Mouse (Mus musculus) adipocyte (in vitro differentiated cells): ENCODE results near the gene Usp26.

Experiments used
- DNase-seq: peaks from one replicate; pipeline ENCODE4 v3.0.0-alpha.2; 2016; ENCODE audit warnings: low spot score

Gene Usp26

GRCm38 (mm10) chrX:51801133-51801532 lies at the start of gene Usp26:
Gene Usp26, minus strand, starts transcription at chrX:51801233.
- DNase-seq = no peak

GRCm38 (mm10) chrX:51814466-51815247 lies 13.6 kb upstream of the Usp26 start:
- DNase-seq = no peak

- peak; percentile 45 for DNase-seq
Measured at GRCm38 (mm10) chrX:51767457-51767856, 33.6 kb downstream of the Usp26 start.

DNA sequence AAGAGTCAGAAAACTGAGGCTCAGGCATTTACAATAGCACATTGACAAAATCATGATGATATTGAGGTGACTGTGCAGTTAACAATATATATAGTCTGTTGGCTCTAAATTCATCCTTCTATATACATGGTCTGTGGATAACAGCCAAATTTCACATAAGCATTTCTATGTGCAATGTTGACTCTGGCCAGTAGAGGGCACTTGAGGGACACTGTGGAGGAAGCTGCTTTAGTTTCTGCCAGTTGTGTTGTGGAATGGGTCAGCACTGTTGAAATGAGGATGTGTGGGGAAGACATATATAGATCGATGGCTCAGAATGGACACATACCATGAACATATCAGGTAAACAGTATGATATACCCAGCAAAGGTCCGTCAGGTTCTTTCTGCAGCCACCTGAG lies 64.6 kb downstream of the Usp26 start:
- DNase-seq = peak; percentile 71

DNA sequence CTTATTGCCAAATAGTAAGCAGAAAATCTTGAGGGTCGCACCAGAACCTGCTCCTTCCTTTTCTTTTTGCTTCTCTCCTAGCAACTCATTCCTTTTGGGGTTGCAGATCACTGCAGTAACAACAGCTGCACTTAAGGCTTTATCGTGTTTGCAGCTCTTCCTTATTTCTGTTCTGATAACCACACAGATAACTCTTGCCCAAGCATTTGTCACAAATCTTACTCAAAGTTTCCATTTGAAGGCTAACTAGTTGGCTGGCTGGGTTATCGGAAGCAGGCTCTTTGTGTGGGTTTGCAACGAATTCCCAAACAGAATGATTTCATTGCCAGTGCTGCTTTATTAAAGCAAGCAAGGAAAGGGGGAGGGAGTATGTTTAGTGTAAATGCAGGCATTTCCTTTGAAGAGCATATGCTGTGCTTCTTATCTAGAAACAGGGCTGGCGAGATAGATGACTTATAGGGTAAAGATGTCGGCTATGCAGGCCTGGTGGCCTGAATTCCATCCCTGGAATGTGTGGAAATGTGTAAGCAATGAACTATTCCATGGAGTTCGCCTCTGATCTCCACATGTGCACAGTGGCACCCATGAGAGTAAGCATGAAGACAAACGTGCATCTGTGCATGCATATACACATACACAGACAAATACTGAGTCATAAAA lies 86.8 kb downstream of the Usp26 start:
- DNase-seq = no peak

- no peak for DNase-seq
Measured at GRCm38 (mm10) chrX:51712996-51713395, 88.0 kb downstream of the Usp26 start.
